Mouse (Mus musculus) forebrain, embryonic 11.5 days (tissue): ENCODE measurements around the gene Zfp78. TPM values are rescaled to one million over a fixed set of nuclear protein-coding genes. Genes with fewer than 3 reads are reported as not detected.

ENCODE experiments used
- ATAC-seq: fragments of 200-750 bp; cut with Nextera tagmentation; replicated peaks from 2 replicates; pipeline ENCODE4 v1.8.0; 2017; ENCODE audit warnings: moderate TSS enrichment; ENCODE audit not compliant: low FRiP score
- DNase-seq: peaks from one replicate; pipeline ENCODE4 v3.0.0-alpha.2; 2017; ENCODE audit warnings: low spot score
- H3K27ac ChIP-seq: fragments of 300-500 bp; sonication (generic); 2 replicates; pipeline ENCODE4 v1.5.1; 2014; ENCODE audit warnings: low read depth, low read length
- H3K27me3 ChIP-seq: fragments of 300-500 bp; sonication (generic); 2 replicates; pipeline ENCODE4 v1.6.1; 2014; ENCODE audit warnings: mild to moderate bottlenecking, low read length, mixed read lengths; ENCODE audit not compliant: control insufficient read depth, insufficient read depth
- H3K36me3 ChIP-seq: fragments of 300-500 bp; sonication (generic); 2 replicates; pipeline ENCODE4 v1.6.1; 2014; ENCODE audit warnings: mild to moderate bottlenecking, low read length, moderate library complexity, mixed read lengths; ENCODE audit not compliant: control insufficient read depth, insufficient read depth
- H3K4me1 ChIP-seq: fragments of 300-500 bp; sonication (generic); replicated peaks from 2 replicates; pipeline ENCODE4 v1.6.1; 2014; ENCODE audit warnings: low read length, mixed read lengths; ENCODE audit not compliant: control insufficient read depth, insufficient read depth
- H3K4me2 ChIP-seq: fragments of 300-500 bp; sonication (generic); 2 replicates; pipeline ENCODE4 v1.6.1; 2014; ENCODE audit warnings: low read depth, mild to moderate bottlenecking, low read length, moderate library complexity, mixed read lengths; ENCODE audit not compliant: severe bottlenecking
- H3K4me3 ChIP-seq: fragments of 300-500 bp; sonication (generic); 2 replicates; pipeline ENCODE4 v1.5.1; 2014; ENCODE audit warnings: low read depth, low read length
- H3K9ac ChIP-seq: fragments of 300-500 bp; sonication (generic); 2 replicates; pipeline ENCODE4 v1.6.1; 2014; ENCODE audit warnings: low read length
- H3K9me3 ChIP-seq: fragments of 300-500 bp; sonication (generic); 2 replicates; pipeline ENCODE4 v1.6.1; 2016; ENCODE audit warnings: low read length, mixed read lengths; ENCODE audit not compliant: control insufficient read depth
- WGBS: fragments of 180-500 bp; shearing (Covaris S2); extraction: QIAGEN DNeasy Blood & Tissue Kit; methylation state at CpG from one replicate; pipeline ENCODE4 v1.1.7; 2014; 5-methylcytosine and 5-hydroxymethylcytosine counted together
- polyA plus RNA-seq: library from polyadenylated mRNA; unstranded; fragments of >200 nt; fragmentation: Nextera tagmentation; extraction: Ambion mirVana; gene quantifications from 2 replicates; pipeline ENCODE4 v1.2.1, GENCODE M21; 2014

The Zfp78 gene
- polyA plus RNA-seq, 1 experiment from 2014 or later: 1.9 TPM

- H3K4me1 ChIP-seq: no peaks in the 10 kb centered on the region; the same call in 1 of the 2 replicates
- no peaks in the 10 kb centered on the region for H3K27me3 ChIP-seq
- H3K4me3 ChIP-seq: no peak overlapping the region
- WGBS: 90% methylated on average over 8 of the region's 8 CpGs
- H3K36me3 ChIP-seq: no peaks in the 10 kb centered on the region
- H3K27ac ChIP-seq: no peak overlapping the region
- DNase-seq (no peak), ATAC-seq (no peak)
- no peaks in the 10 kb centered on the region for H3K9me3 ChIP-seq
- H3K4me2 ChIP-seq: no peak overlapping the region
- H3K9ac ChIP-seq: no peak overlapping the region
Observed at GRCm38 (mm10) chr7:6378441-6378840, 15.4 kb downstream of the Zfp78 start.

DNA sequence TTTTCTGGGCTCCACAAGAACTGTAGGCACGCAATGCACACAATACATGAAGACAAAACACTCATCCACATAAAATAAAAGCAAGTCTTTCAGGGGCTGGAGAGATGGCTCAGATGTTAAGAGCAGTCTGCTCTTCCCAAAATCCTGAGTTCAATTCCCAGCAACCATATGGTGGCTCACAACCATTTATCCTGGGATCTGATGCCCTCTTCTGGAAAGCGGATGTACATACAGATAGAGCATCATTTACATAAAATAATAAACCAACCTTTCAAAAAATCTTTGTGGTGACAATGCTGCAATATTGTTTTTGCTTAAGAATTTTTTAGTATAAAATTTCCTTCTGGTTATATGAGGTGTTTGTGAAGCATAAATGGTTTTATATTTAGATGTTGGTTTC lies 18.4 kb downstream of the Zfp78 start:
- no peak for DNase-seq
- Histone ChIP-seq H3K4me3 (no peak overlapping the region), H3K9ac (no peak overlapping the region), H3K27me3 (no peaks in the 10 kb centered on the region), H3K9me3 (no peaks in the 10 kb centered on the region), H3K4me1 (no peaks in the 10 kb centered on the region; the same call in 1 of the 2 replicates), H3K27ac (no peak overlapping the region), H3K36me3 (no peaks in the 10 kb centered on the region), H3K4me2 (no peak overlapping the region)
- 77% methylated on average over 2 of the region's 2 CpGs for WGBS
- no peak for ATAC-seq

GRCm38 (mm10) chr7:6383044-6383455 lies 20.0 kb downstream of the Zfp78 start, which contains the start of gene Zfp28:
TSS of gene Zfp28 (plus strand) at chr7:6383295.
- Histone ChIP-seq H3K4me2 (peak within 1 kb of the TSS; percentile 69), H3K4me1 (no peaks in the 10 kb centered on the region; the same call in 1 of the 2 replicates), H3K27me3 (no peaks in the 10 kb centered on the region), H3K27ac (no peak within 1 kb of the TSS), H3K9me3 (no peaks in the 10 kb centered on the region), H3K36me3 (no peaks in the 10 kb centered on the region), H3K9ac (peak within 1 kb of the TSS; percentile 67), H3K4me3 (peak within 1 kb of the TSS; percentile 53)
- DNase-seq (peak; percentile 98), ATAC-seq (peak; percentile 96)
- WGBS: 0% methylated on average over 28 of the region's 28 CpGs

DNA sequence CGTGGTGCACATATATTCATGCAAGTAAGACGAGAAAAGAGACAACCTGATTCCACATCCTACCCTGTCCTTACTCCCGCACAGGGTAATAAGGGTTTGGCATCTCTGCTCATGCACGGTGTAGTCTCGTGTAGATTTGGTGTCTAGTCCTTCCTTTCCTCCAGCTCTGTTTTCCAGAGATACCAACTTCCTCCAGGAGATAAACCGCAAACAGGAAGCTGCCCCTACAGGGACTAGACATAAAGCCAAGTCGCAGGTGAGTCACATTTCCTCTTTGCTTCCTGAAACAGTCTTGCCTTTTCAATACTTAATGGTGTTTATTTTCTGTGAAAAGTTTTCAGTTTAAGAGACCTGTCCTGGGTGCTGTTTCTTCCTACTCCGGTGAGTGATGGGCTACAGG lies 20.9 kb downstream of the Zfp78 start:
- ATAC-seq: no peak; the same call in 1 of the 2 replicates
- no peak overlapping the region for H3K27ac ChIP-seq
- no peak for DNase-seq
- H3K4me2 ChIP-seq: peak overlapping the region; percentile 69
- WGBS: 79% methylated on average over 8 of the region's 8 CpGs
- no peak overlapping the region; the same call in 1 of the 2 replicates for H3K9ac ChIP-seq
- H3K4me1 ChIP-seq: no peaks in the 10 kb centered on the region; the same call in 1 of the 2 replicates
- H3K4me3 ChIP-seq: peak overlapping the region; percentile 53; the same call in 1 of the 2 replicates
- H3K36me3 ChIP-seq: no peaks in the 10 kb centered on the region
- no peaks in the 10 kb centered on the region for H3K27me3 ChIP-seq
- no peaks in the 10 kb centered on the region for H3K9me3 ChIP-seq

GRCm38 (mm10) chr7:6386995-6387394 lies 23.9 kb downstream of the Zfp78 start:
- H3K4me1 ChIP-seq: no peaks in the 10 kb centered on the region; the same call in 1 of the 2 replicates
- H3K4me2 ChIP-seq: no peak overlapping the region
- WGBS: 95% methylated on average over 8 of the region's 8 CpGs
- no peaks in the 10 kb centered on the region; the same call in 1 of the 2 replicates for H3K36me3 ChIP-seq
- no peak overlapping the region for H3K27ac ChIP-seq
- no peak overlapping the region for H3K9ac ChIP-seq
- H3K9me3 ChIP-seq: no peaks in the 10 kb centered on the region
- no peaks in the 10 kb centered on the region for H3K27me3 ChIP-seq
- DNase-seq (no peak), ATAC-seq (no peak)
- no peak overlapping the region for H3K4me3 ChIP-seq

- H3K4me1 ChIP-seq: no peaks in the 10 kb centered on the region
- no peaks in the 10 kb centered on the region for H3K9me3 ChIP-seq
- ATAC-seq (no peak), DNase-seq (no peak)
- H3K27ac ChIP-seq: no peak overlapping the region
- H3K27me3 ChIP-seq: no peaks in the 10 kb centered on the region
- no peak overlapping the region for H3K9ac ChIP-seq
- no peak overlapping the region for H3K4me2 ChIP-seq
- 87% methylated on average over 5 of the region's 5 CpGs for WGBS
- no peaks in the 10 kb centered on the region; the same call in 1 of the 2 replicates for H3K36me3 ChIP-seq
- H3K4me3 ChIP-seq: no peak overlapping the region
Observed at GRCm38 (mm10) chr7:6388971-6389370, 25.9 kb downstream of the Zfp78 start.

- DNase-seq (no peak), ATAC-seq (no peak)
- H3K27ac ChIP-seq: no peak overlapping the region
- H3K4me2 ChIP-seq: no peak overlapping the region
- no peak overlapping the region for H3K9ac ChIP-seq
- 64% methylated on average over 5 of the region's 5 CpGs for WGBS
- H3K4me1 ChIP-seq: no peaks in the 10 kb centered on the region
- H3K36me3 ChIP-seq: no peaks in the 10 kb centered on the region; the same call in 1 of the 2 replicates
- no peaks in the 10 kb centered on the region for H3K27me3 ChIP-seq
- H3K4me3 ChIP-seq: no peak overlapping the region
- no peaks in the 10 kb centered on the region for H3K9me3 ChIP-seq
Observed at GRCm38 (mm10) chr7:6389449-6389848, 26.4 kb downstream of the Zfp78 start.

DNA sequence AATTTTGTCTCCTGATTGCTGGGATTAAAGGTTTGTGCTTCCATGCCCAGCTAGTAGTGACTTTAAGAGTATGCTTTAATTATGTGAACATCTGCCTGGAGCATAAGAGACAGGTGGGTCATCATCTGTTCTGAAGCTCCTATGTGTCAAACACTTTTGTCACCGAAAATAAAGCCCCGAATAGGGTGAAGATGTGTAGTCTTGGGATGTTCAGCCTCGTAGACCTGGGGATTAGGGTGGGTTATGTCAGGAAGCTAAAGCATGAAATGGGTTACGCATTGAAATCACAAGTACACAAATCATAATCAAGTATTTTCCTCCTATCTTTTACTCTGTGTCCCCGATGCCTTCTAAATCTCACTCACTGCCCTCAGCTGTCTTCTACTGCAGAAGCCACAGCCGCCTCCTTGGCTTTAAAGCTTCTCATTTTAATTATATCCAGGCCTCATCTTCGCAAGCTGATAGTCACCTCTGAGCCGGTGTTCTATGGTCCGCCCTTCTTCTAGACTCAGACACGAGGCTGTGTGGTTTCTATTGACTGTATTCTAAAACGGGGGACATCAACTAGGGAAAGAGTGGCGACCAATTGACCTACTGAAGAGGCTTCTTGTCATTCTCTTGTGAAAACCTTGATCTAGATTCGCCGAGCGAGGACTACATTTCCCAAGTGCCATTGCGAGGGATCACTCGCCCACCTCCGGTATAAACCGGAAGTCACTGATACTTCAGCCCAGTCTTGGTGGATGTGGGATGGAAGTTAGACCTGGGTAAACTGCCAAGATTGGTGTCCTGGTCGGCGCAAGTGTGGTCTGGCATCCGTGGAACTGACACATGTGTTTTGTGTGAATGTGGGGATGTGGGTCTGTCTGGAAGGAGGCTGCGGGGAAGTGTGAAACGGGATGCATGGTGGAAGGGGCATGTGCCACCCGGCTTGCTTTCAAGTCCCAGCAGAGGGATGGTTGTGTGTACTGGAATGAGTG lies 35.2 kb downstream of the Zfp78 start, which contains the start of gene Smim17:
Gene Smim17 (plus strand): TSS at position 720 of the 980 bp plus-strand sequence.
- ATAC-seq (peak; percentile 90), DNase-seq (peak; percentile 63)
- no peaks in the 10 kb centered on the region for H3K27me3 ChIP-seq
- H3K4me1 ChIP-seq: no peaks in the 10 kb centered on the region
- H3K9ac ChIP-seq: peak within 1 kb of the TSS; percentile 62
- H3K4me3 ChIP-seq: peak within 1 kb of the TSS; percentile 46
- H3K27ac ChIP-seq: no peak within 1 kb of the TSS
- 28% methylated on average over 25 of the region's 25 CpGs for WGBS
- H3K36me3 ChIP-seq: no peaks in the 10 kb centered on the region; the same call in 1 of the 2 replicates
- peak within 1 kb of the TSS; percentile 60 for H3K4me2 ChIP-seq
- no peaks in the 10 kb centered on the region for H3K9me3 ChIP-seq
